Comparison of ENCODE assay signal across 21 mouse cellular contexts in the genomic region with DNA sequence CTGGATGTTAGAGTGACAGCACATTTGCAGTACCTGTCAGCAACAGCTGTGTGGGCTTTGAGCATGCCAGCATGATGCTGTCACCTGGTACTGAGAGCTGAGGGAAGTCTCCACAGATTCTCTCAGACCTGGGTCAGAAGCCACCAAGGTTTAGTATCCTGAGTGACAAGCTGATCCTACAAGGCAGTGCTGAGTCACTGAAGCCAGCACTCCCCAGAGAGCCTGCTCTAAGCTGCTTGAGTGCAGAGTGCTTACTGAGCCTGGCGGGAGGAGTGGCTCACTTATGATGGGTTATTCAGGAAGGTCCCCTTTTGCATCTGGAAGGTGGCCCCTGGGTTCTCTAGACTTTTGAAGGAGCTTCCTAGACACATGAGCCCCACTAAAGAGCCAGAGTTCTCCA. TPM values are rescaled to one million over a fixed set of nuclear protein-coding genes. Genes with fewer than 3 reads are reported as not detected.
DNase-seq lines count a peak whose midpoint lies in the region; ATAC-seq and TF ChIP-seq lines count a peak whose summit lies in the region.
"Had no signal": no experiment of that assay in that cellular context is flagged by ENCODE, and none has a peak within 500 bp of the region (broad histone marks: within the 10 kb centered on the region; RNA-seq: fewer than 3 reads in every experiment).

No protein-coding gene starts in this region.

- H3K27me3 ChIP-seq in heart, embryonic 16.5 days (ENCODE audit: control insufficient read depth, insufficient read depth, low read length): no peaks in the 10 kb centered on the region
- H3K27me3 ChIP-seq in C2C12 (ENCODE audit: control insufficient read depth, insufficient read depth, insufficient read length): no peaks in the 10 kb centered on the region
- no peaks in the 10 kb centered on the region for H3K27me3 ChIP-seq in splenic B cell, adult 2 months (ENCODE audit: control insufficient read depth, insufficient read depth, low read length, poor library complexity, severe bottlenecking)
- no peaks in the 10 kb centered on the region for H3K27me3 ChIP-seq in intestine, postnatal 0 days (replicated peaks; ENCODE audit: control insufficient read depth, insufficient read depth, low read length)
- H3K27me3 ChIP-seq: forebrain, embryonic 15.5 days; liver, embryonic 15.5 days; midbrain, embryonic 13.5 days had no signal

- no peak overlapping the region for H3K4me3 ChIP-seq in heart, embryonic 16.5 days (ENCODE audit: low read length)
- H3K4me3 ChIP-seq in C2C12 (ENCODE audit: insufficient read depth, poor library complexity, severe bottlenecking): no peak overlapping the region
- H3K4me3 ChIP-seq in brown adipose tissue, adult 24 weeks (ENCODE audit: insufficient read depth, low read depth, low read length): no peak overlapping the region
- H3K4me3 ChIP-seq in intestine, postnatal 0 days (ENCODE audit: low read depth, low read length): no peak overlapping the region
- H3K4me3 ChIP-seq: erythroblast, embryonic 14.5 days; forebrain, embryonic 15.5 days; hindbrain, embryonic 10.5 days; liver, embryonic 15.5 days; midbrain, embryonic 13.5 days had no signal

- H3K36me3 ChIP-seq in heart, embryonic 16.5 days (ENCODE audit: control insufficient read depth, insufficient read depth): peaks cover 13% of the 10 kb centered on the region
- H3K36me3 ChIP-seq in C2C12 (ENCODE audit: control insufficient read depth, insufficient read depth): no peaks in the 10 kb centered on the region
- H3K36me3 ChIP-seq in splenic B cell, adult 2 months (ENCODE audit: control insufficient read depth, insufficient read depth, low read length, poor library complexity, severe bottlenecking): no peaks in the 10 kb centered on the region
- H3K36me3 ChIP-seq in intestine, postnatal 0 days (ENCODE audit: control insufficient read depth, insufficient read depth): no peaks in the 10 kb centered on the region
- H3K36me3 ChIP-seq: liver, embryonic 15.5 days had no signal

- no peaks in the 10 kb centered on the region for H3K9me3 ChIP-seq in heart, embryonic 16.5 days (replicated peaks; ENCODE audit: control insufficient read depth, low read length)
- no peaks in the 10 kb centered on the region for H3K9me3 ChIP-seq in intestine, postnatal 0 days (ENCODE audit: control insufficient read depth)
- H3K9me3 ChIP-seq: forebrain, embryonic 15.5 days; hindbrain, embryonic 10.5 days; liver, embryonic 15.5 days; midbrain, embryonic 13.5 days had no signal

- 57% methylated on average over 1 of the region's 1 CpGs for WGBS in heart, embryonic 16.5 days
- 88% methylated on average over 1 of the region's 1 CpGs for WGBS in intestine, postnatal 0 days

- H3K9ac ChIP-seq in heart, embryonic 16.5 days (ENCODE audit: low read length): no peak overlapping the region
- no peak overlapping the region for H3K9ac ChIP-seq in intestine, postnatal 0 days (ENCODE audit: low read depth, low read length)
- H3K9ac ChIP-seq: forebrain, embryonic 15.5 days; liver, embryonic 15.5 days; midbrain, embryonic 13.5 days had no signal

- H3K4me1 ChIP-seq in heart, embryonic 16.5 days (ENCODE audit: control insufficient read depth, insufficient read depth, low read length): peaks cover 37% of the 10 kb centered on the region
- peaks cover 66% of the 10 kb centered on the region for H3K4me1 ChIP-seq in brown adipose tissue, adult 24 weeks (ENCODE audit: control insufficient read depth, insufficient read depth, insufficient read length, low read length)
- H3K4me1 ChIP-seq in intestine, postnatal 0 days (replicated peaks; ENCODE audit: control insufficient read depth, insufficient read depth, low read length): 0 out of 2 replicates have a peak, but pooled peaks cover 4% of the 10 kb centered on the region

- no peak for ATAC-seq in heart, embryonic 16.5 days (replicated peaks; ENCODE audit: extremely low read depth, insufficient read depth, low FRiP score)
- no peak for ATAC-seq in intestine, postnatal 0 days
- ATAC-seq: forebrain, embryonic 15.5 days; midbrain, embryonic 13.5 days had no signal

- H3K27ac ChIP-seq in heart, embryonic 16.5 days (ENCODE audit: low read length): 0 out of 2 replicates have a peak overlapping the region, but pooled peaks have one; percentile 16
- peak overlapping the region; percentile 48 for H3K27ac ChIP-seq in brown adipose tissue, adult 24 weeks (replicated peaks; ENCODE audit: low read depth, low read length)
- no peak overlapping the region for H3K27ac ChIP-seq in intestine, postnatal 0 days (ENCODE audit: low read depth, low read length)
- H3K27ac ChIP-seq: forebrain, embryonic 15.5 days; liver, embryonic 15.5 days; midbrain, embryonic 13.5 days had no signal

- no peaks in the 10 kb centered on the region for H3K79me3 ChIP-seq in C2C12 (ENCODE audit: low read depth)

- no peaks in the 10 kb centered on the region for H3K79me2 ChIP-seq in C2C12 (ENCODE audit: control insufficient read depth, insufficient read depth)

- no peak for DNase-seq in heart, adult 11 months
- DNase-seq in splenic B cell, adult 2 months (ENCODE audit: low read depth, low spot score): peak; percentile 17
- no peak for DNase-seq in right cerebral cortex, postnatal 36 days (ENCODE audit: low spot score in 2 of 2)
- DNase-seq: cerebellum, postnatal 25 days; heart, adult 18-20 months; kidney, adult 2 months; kidney, postnatal 4 days; lung, postnatal 14 days; right cerebral cortex, postnatal 25 days had no signal

- no peak overlapping the region for H3K4me2 ChIP-seq in heart, embryonic 16.5 days (ENCODE audit: low read depth, low read length)
- H3K4me2 ChIP-seq in intestine, postnatal 0 days (replicated peaks; ENCODE audit: low read depth): no peak overlapping the region
- H3K4me2 ChIP-seq: forebrain, embryonic 15.5 days; liver, embryonic 15.5 days; midbrain, embryonic 13.5 days had no signal

- TF ChIP-seq CTCF in C2C12 (IDR thresholded peaks at IDR 0.05; ENCODE audit: control insufficient read depth, insufficient read depth, insufficient read length): no peak
- no peak for TF ChIP-seq CTCF in intestine, postnatal 0 days (IDR thresholded peaks at IDR 0.05; ENCODE audit: low read depth)

- H3ac ChIP-seq in C2C12 (ENCODE audit: control insufficient read depth, insufficient read length, low read depth): no peak overlapping the region

TF ChIP-seq in C2C12, 6 proteins besides CTCF, POLR2A, EP300 and RAD21:
- TF ChIP-seq MYOG (IDR thresholded peaks at IDR 0.05; ENCODE audit: control insufficient read depth, extremely low read depth, insufficient read length) (no peak), CEBPB (IDR thresholded peaks at IDR 0.05; ENCODE audit: low read depth) (no peak), MYOD1 (IDR thresholded peaks at IDR 0.05; ENCODE audit: control insufficient read depth, insufficient read length, low read depth) (peak; percentile 85), USF1 (IDR thresholded peaks at IDR 0.05; ENCODE audit: low read depth) (no peak), FOSL1 (IDR thresholded peaks at IDR 0.05; ENCODE audit: insufficient read depth, low read length, poor library complexity, severe bottlenecking) (no peak), MAX (IDR thresholded peaks at IDR 0.05) (no peak)

RNA-seq across cellular contexts. Expression of gene Rho, which starts 25.1 kb away (rescaled TPM):
- 0.16 TPM in 1 of 2 replicates, not detected in the other for polyA plus RNA-seq in heart, embryonic 16.5 days (2015; fragmentation: Nextera tagmentation; extraction: Ambion mirVana)
- polyA plus RNA-seq in C2C12 (2012; fragmentation: generic; extraction: Trizol): 0.01 TPM
- not detected in 2 replicates for polyA plus RNA-seq in brown adipose tissue, adult 24 weeks (2012; ENCODE audit: insufficient read depth, insufficient read length, missing spikeins)
- 0.16 TPM in 1 of 2 replicates, not detected in the other for polyA plus RNA-seq in intestine, postnatal 0 days (2015; fragmentation: Nextera tagmentation; extraction: Ambion mirVana)
- polyA plus RNA-seq: erythroblast, embryonic 14.5 days; liver, embryonic 15.5 days had no signal

RNA-seq across cellular contexts. Expression of gene H1foo, which starts 38.3 kb away (rescaled TPM):
- not detected in 2 replicates for polyA plus RNA-seq in heart, embryonic 16.5 days (2015; fragmentation: Nextera tagmentation; extraction: Ambion mirVana)
- not detected for polyA plus RNA-seq in C2C12 (2012; fragmentation: generic; extraction: Trizol)
- polyA plus RNA-seq in brown adipose tissue, adult 24 weeks (2012; ENCODE audit: insufficient read depth, insufficient read length, missing spikeins): not detected in 2 replicates
- polyA plus RNA-seq in intestine, postnatal 0 days (2015; fragmentation: Nextera tagmentation; extraction: Ambion mirVana): not detected in 2 replicates
- polyA plus RNA-seq: embryonic facial prominence, embryonic 11.5 days; erythroblast, embryonic 14.5 days; forebrain, embryonic 15.5 days; hindbrain, embryonic 10.5 days; kidney, adult 2 months; limb, embryonic 14.5 days; liver, embryonic 15.5 days; midbrain, embryonic 13.5 days; neural tube, embryonic 14.5 days had no signal

RNA-seq across cellular contexts. Expression of gene Ift122, which starts 53.2 kb away (rescaled TPM):
- polyA plus RNA-seq in heart, embryonic 16.5 days (2015; fragmentation: Nextera tagmentation; extraction: Ambion mirVana): 21.4 and 23.0 TPM in 2 replicates
- 13.4 TPM for polyA plus RNA-seq in C2C12 (2012; fragmentation: generic; extraction: Trizol)
- 2.0 and 3.7 TPM in 2 replicates for polyA plus RNA-seq in brown adipose tissue, adult 24 weeks (2012; ENCODE audit: insufficient read depth, insufficient read length, missing spikeins)
- 3.0 and 3.1 TPM in 2 replicates for polyA plus RNA-seq in intestine, postnatal 0 days (2015; fragmentation: Nextera tagmentation; extraction: Ambion mirVana)

RNA-seq across cellular contexts. Expression of gene Mbd4, which starts 53.3 kb away (rescaled TPM):
- polyA plus RNA-seq in heart, embryonic 16.5 days (2015; fragmentation: Nextera tagmentation; extraction: Ambion mirVana): 10.2 and 12.5 TPM in 2 replicates
- polyA plus RNA-seq in C2C12 (2012; fragmentation: generic; extraction: Trizol): 1.4 TPM
- 0.48 and 1.0 TPM in 2 replicates for polyA plus RNA-seq in brown adipose tissue, adult 24 weeks (2012; ENCODE audit: insufficient read depth, insufficient read length, missing spikeins)
- 3.4 and 3.5 TPM in 2 replicates for polyA plus RNA-seq in intestine, postnatal 0 days (2015; fragmentation: Nextera tagmentation; extraction: Ambion mirVana)
